Mouse (Mus musculus): ENCODE results near the gene Pigp. TPM values are rescaled to one million over a fixed set of nuclear protein-coding genes. Genes with fewer than 3 reads are reported as not detected.
A peak's percentile ranks its signal among the peaks of the same experiment; 100 is the strongest.

The Pigp gene
- total and polyA plus RNA-seq, 3 experiments = 63.8 to 163 (median 103) TPM

DNA sequence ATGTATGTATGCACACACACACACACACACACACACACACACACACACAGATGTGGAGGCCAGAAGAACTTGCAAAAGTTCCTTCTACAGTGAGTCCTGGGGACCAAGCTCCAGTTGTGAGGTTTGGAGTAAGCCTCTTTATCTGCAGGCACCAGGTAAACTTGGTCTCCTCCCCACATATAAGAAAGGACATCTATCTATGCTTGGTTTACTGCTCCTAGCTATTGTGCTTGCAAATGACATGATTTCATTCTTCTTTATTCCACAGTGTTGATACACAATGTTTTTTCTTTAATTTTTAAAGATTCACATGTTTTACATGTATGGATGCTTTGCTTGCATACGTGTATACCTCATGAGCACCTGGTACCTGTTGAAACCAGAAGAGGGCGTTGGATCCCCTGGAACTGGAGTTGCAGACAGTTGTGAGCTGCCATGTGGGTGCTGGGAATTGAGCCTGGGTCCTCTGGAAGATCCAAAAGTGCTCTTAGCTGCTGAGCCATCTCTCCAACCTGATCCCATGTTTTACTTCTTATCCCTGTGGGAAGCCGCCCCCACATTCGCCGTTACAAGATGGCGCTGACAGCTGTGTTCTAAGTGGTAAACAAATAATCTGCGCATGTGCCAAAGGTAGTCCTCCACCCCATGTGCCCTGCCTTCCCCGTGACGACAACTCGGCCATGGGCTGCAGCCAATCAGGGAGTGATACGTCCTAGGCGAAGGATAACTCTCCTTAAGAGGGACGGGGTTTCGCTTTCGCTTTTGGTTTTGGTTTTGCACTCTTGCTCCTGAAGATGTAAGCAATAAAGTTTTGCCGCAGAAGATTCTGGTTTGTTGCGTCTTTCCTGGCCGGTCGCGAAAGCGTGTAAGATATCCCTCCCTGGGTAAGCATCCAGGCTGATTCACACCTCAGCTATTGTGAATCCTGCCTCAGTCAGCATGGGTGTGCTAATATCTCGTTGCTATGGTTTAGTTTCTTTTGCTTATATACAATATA lies 32.2 kb downstream of the Pigp start (continued):
- TF ChIP-seq KAT2A (IDR thresholded peaks at IDR 0.05; ENCODE audit: insufficient replicate concordance, low read length) (0 out of 2 replicates have a peak, but pooled peaks have one; percentile 52), MXI1 (IDR thresholded peaks at IDR 0.05; ENCODE audit: low read depth, low read length) (peak; percentile 55), MAZ (IDR thresholded peaks at IDR 0.05; ENCODE audit: low read depth, low read length) (peak; percentile 33; the same call in 1 of the 2 replicates), SIN3A (IDR thresholded peaks at IDR 0.05; ENCODE audit: low read length) (peak; percentile 94), HCFC1 (IDR thresholded peaks at IDR 0.05; ENCODE audit: low read depth, low read length) (peak; percentile 75), POLR2A (IDR thresholded peaks at IDR 0.05; ENCODE audit: low read depth, low read length) (peak; percentile 72), TCF12 (IDR thresholded peaks at IDR 0.05; ENCODE audit: low read depth, low read length) (peak; percentile 69)

DNA sequence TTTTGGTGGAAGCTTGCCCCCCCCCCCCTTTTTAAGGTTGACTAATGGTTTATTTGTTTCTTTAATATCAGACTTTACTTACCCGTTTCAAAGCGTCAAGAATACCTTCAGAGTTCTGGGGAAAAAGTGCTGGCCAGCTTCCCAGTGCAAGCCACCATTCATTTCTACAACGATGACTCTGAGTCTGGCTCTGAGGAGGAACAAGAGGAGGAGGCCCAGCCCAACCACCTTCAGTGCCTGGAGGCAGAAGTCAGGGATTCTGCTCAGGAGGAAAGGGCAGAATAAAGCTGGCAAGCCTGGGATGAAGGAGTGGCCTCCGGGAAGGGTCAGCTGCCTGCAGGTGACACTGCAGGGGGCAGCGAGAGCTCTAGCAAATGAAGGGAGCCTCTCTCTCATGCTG lies 36.0 kb downstream of the Pigp start:
- Histone ChIP-seq H3K4me3 (replicated peaks in 1 of 3; ENCODE audit: low read depth in 2 of 3, low read length in 2 of 3, poor library complexity in 1 of 3) (no peak overlapping the region), H3K27me3 (replicated peaks) (no peaks in the 10 kb centered on the region), H3K4me1 (ENCODE audit: control insufficient read depth in 1 of 2, insufficient read depth in 2 of 2) (peaks cover 10 to 25% of the 10 kb centered on the region in 2 experiments), H3K36me3 (replicated peaks in 1 of 2; ENCODE audit: control insufficient read depth in 1 of 2, insufficient read depth in 1 of 2, low read length in 1 of 2) (peaks cover 0 to 16% of the 10 kb centered on the region in 2 experiments), H3K4me2 (ENCODE audit: insufficient read depth, low read depth, poor library complexity, severe bottlenecking) (no peak overlapping the region), H3K9me3 (replicated peaks; ENCODE audit: low read length) (no peaks in the 10 kb centered on the region), H3K79me2 (replicated peaks; ENCODE audit: control insufficient read depth, extremely low read depth, insufficient read depth, poor library complexity, severe bottlenecking) (peaks cover 6% of the 10 kb centered on the region), H3K27ac (ENCODE audit: insufficient read depth, low read depth) (no peak overlapping the region), H3K9ac (ENCODE audit: insufficient read depth, low read depth) (no peak overlapping the region)
- dilution Hi-C loops (cut with MboI; ENCODE audit: extremely low pct_ligation_motif_present, extremely low pct_unique_long_range_greater_than_20kb, low sequenced_read_pairs) = no loop called here
- in situ Hi-C loops (cut with MboI; ENCODE audit: low pct_ligation_motif_present, low pct_unique_long_range_greater_than_20kb, low sequenced_read_pairs) = no loop called here
- no peak for TF ChIP-seq EP300 (IDR thresholded peaks at IDR 0.05; ENCODE audit: low read length)
- TF ChIP-seq ETS1 (conservative IDR thresholded peaks at IDR 0.05; ENCODE audit: low read depth, low read length) = no peak
- TF ChIP-seq TBP (conservative IDR thresholded peaks at IDR 0.05; ENCODE audit: low read depth, low read length) = no peak
- TF ChIP-seq POLR2A (IDR thresholded peaks at IDR 0.05; ENCODE audit: low read depth, low read length) = no peak
- TF ChIP-seq NELFE (IDR thresholded peaks at IDR 0.05; ENCODE audit: low read depth, low read length) = no peak
- no peak for TF ChIP-seq USF2 (conservative IDR thresholded peaks at IDR 0.05; ENCODE audit: low read depth, low read length)
- TF ChIP-seq UBTF (IDR thresholded peaks at IDR 0.05; ENCODE audit: low read depth, low read length) = no peak
- no peak for TF ChIP-seq KAT2A (IDR thresholded peaks at IDR 0.05; ENCODE audit: insufficient replicate concordance, low read length)
- no peak for DNase-seq (ENCODE audit: extremely low read depth)

DNA sequence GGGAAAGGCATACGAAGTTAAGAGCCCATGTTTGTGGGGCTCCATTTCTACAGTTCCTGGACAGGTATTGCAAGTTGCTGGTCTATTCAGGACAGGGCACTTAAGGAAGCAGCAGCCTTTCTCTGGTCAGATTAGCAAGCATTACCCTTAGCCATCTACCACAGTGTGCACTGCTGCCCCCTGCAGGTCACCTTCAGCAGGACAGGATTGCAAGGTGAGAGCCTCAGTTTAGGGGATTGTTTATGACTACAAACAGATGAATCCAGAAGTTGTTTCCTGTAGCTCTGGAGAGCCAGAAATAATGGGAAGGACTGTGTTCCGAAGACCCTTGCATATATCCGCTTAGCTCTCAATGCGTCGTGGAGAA lies 39.8 kb downstream of the Pigp start:
- TF ChIP-seq CTCF (conservative IDR thresholded peaks at IDR 0.05 in 1 of 2, IDR thresholded peaks at IDR 0.05 in 1 of 2; ENCODE audit: low read depth in 2 of 2, low read length in 2 of 2) (peak; percentile 95 to 99), RAD21 (IDR thresholded peaks at IDR 0.05; ENCODE audit: low read depth, low read length) (peak; percentile 76), SIN3A (IDR thresholded peaks at IDR 0.05; ENCODE audit: low read length) (no peak), SMC3 (IDR thresholded peaks at IDR 0.05; ENCODE audit: low read depth, low read length) (peak; percentile 82), POLR2AphosphoS2 (IDR thresholded peaks at IDR 0.05; ENCODE audit: low read depth, low read length) (no peak)
- Histone ChIP-seq H3K4me2 (ENCODE audit: insufficient read depth, low read depth, poor library complexity, severe bottlenecking) (no peak overlapping the region), H3K4me3 (replicated peaks in 1 of 3; ENCODE audit: low read depth in 2 of 3, low read length in 2 of 3, poor library complexity in 1 of 3) (no peak overlapping the region), H3K36me3 (replicated peaks in 1 of 2; ENCODE audit: control insufficient read depth in 1 of 2, insufficient read depth in 1 of 2, low read length in 1 of 2) (peaks cover 0 to 8% of the 10 kb centered on the region in 2 experiments), H3K9ac (ENCODE audit: insufficient read depth, low read depth) (no peak overlapping the region), H3K4me1 (ENCODE audit: control insufficient read depth in 1 of 2, insufficient read depth in 2 of 2) (peaks cover 7 to 32% of the 10 kb centered on the region in 2 experiments), H3K27ac (ENCODE audit: insufficient read depth, low read depth) (0 out of 2 replicates have a peak overlapping the region, but pooled peaks have one; percentile 13), H3K27me3 (replicated peaks) (no peaks in the 10 kb centered on the region), H3K79me2 (replicated peaks; ENCODE audit: control insufficient read depth, extremely low read depth, insufficient read depth, poor library complexity, severe bottlenecking) (no peaks in the 10 kb centered on the region), H3K9me3 (replicated peaks; ENCODE audit: low read length) (no peaks in the 10 kb centered on the region)
- in situ Hi-C loops (cut with MboI; ENCODE audit: low pct_ligation_motif_present, low pct_unique_long_range_greater_than_20kb, low sequenced_read_pairs) (no loop called here), dilution Hi-C loops (cut with MboI; ENCODE audit: extremely low pct_ligation_motif_present, extremely low pct_unique_long_range_greater_than_20kb, low sequenced_read_pairs) (no loop called here)
- peak; percentile 89 for DNase-seq (ENCODE audit: extremely low read depth)

Data from CH12.LX (cell line).